Comparison of ENCODE assay signal across 17 mouse cellular contexts in the genomic region with DNA sequence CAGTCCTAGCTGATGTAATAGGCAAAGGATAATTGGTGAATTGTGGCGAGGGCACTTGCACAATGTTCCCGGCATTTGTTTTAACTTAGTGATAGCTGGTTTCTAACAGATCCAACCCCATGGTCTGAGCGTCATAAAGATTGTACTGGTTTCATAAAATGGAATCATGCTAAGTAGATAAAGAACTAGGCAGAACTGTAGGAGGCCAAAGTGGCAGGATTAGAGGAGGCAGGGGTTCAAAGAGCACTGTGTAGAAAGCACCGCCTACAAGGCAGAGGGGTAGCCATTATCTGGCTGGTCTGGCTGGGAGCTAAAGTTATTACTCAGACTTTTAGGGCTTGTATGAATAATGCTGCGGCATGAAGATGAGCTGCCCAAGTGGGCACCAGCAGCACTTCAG.
"Had no signal": no experiment of that assay in that cellular context is flagged by ENCODE, and none has a peak within 500 bp of the region (broad histone marks: within the 10 kb centered on the region; RNA-seq: fewer than 3 reads in every experiment).

No protein-coding gene starts in this region.

- DNase-seq: liver, embryonic 13.5 days; liver, postnatal 0 days; lung, adult 2 months; lung, postnatal 4 days; midbrain, embryonic 14.5 days; right cerebral cortex, postnatal 14 days; spleen, adult 18-20 months; thymus, adult 18-20 months; thymus, postnatal 25 days; thymus, postnatal 4 days had no signal

- H3K4me3 ChIP-seq: liver, embryonic 13.5 days; liver, embryonic 15.5 days; lung, embryonic 15.5 days; midbrain, embryonic 10.5 days; midbrain, embryonic 12.5 days; neural tube, embryonic 13.5 days; neural tube, embryonic 15.5 days had no signal

- H3K4me2 ChIP-seq: liver, embryonic 13.5 days; liver, embryonic 15.5 days; lung, embryonic 15.5 days; midbrain, embryonic 12.5 days; neural tube, embryonic 13.5 days; neural tube, embryonic 15.5 days had no signal

- H3K27ac ChIP-seq: liver, embryonic 13.5 days; liver, embryonic 15.5 days; lung, embryonic 15.5 days; midbrain, embryonic 10.5 days; midbrain, embryonic 12.5 days; neural tube, embryonic 13.5 days; neural tube, embryonic 15.5 days had no signal

- H3K36me3 ChIP-seq: liver, embryonic 13.5 days; liver, embryonic 15.5 days; lung, embryonic 15.5 days; midbrain, embryonic 10.5 days; midbrain, embryonic 12.5 days; neural tube, embryonic 13.5 days; neural tube, embryonic 15.5 days had no signal

- ATAC-seq: liver, postnatal 0 days; lung, postnatal 0 days had no signal

- H3K27me3 ChIP-seq: liver, embryonic 13.5 days; liver, embryonic 15.5 days; lung, embryonic 15.5 days; midbrain, embryonic 12.5 days; neural tube, embryonic 13.5 days; neural tube, embryonic 15.5 days had no signal

- H3K4me1 ChIP-seq: liver, embryonic 13.5 days; liver, embryonic 15.5 days; lung, embryonic 15.5 days; midbrain, embryonic 10.5 days; midbrain, embryonic 12.5 days; neural tube, embryonic 13.5 days; neural tube, embryonic 15.5 days had no signal

- H3K9ac ChIP-seq: liver, embryonic 13.5 days; liver, embryonic 15.5 days; liver, postnatal 0 days; lung, embryonic 15.5 days; midbrain, embryonic 12.5 days; neural tube, embryonic 13.5 days; neural tube, embryonic 15.5 days had no signal

- H3K9me3 ChIP-seq: liver, embryonic 13.5 days; liver, embryonic 15.5 days; lung, embryonic 15.5 days; midbrain, embryonic 10.5 days; midbrain, embryonic 12.5 days; neural tube, embryonic 13.5 days; neural tube, embryonic 15.5 days had no signal
